Mouse (Mus musculus): ENCODE results near the gene Mybbp1a. TPM values are rescaled to one million over a fixed set of nuclear protein-coding genes. Genes with fewer than 3 reads are reported as not detected.
A peak's percentile ranks its signal among the peaks of the same experiment; 100 is the strongest.

Mybbp1a gene
- polyA plus RNA-seq, 1 experiment from 2014 or later: 144 TPM

- no peak overlapping the region for H3K9ac ChIP-seq
- no peaks in the 10 kb centered on the region for H3K9me3 ChIP-seq
- H3K4me1 ChIP-seq: peaks cover 55% of the 10 kb centered on the region
- H3K27ac ChIP-seq: peak overlapping the region; percentile 23; the same call in 1 of the 2 replicates
- no peaks in the 10 kb centered on the region for H3K27me3 ChIP-seq (replicated peaks)
- H3K4me2 ChIP-seq: no peak overlapping the region
- no peaks in the 10 kb centered on the region for H3K36me3 ChIP-seq
- H3K4me3 ChIP-seq (replicated peaks): no peak overlapping the region
- 0 out of 2 replicates have a peak, but pooled peaks have one; percentile 6 for ATAC-seq (ENCODE audit: insufficient read depth, low FRiP score, low read depth)
- WGBS: 63% methylated on average over 4 of the region's 4 CpGs
Observed at GRCm38 (mm10) chr11:72473540-72473939, 32.4 kb downstream of the Mybbp1a start.

GRCm38 (mm10) chr11:72474926-72475325, 33.8 kb downstream of the Mybbp1a start:
- Histone ChIP-seq H3K4me3 (replicated peaks) (no peak overlapping the region), H3K36me3 (no peaks in the 10 kb centered on the region), H3K27me3 (replicated peaks) (no peaks in the 10 kb centered on the region), H3K9ac (no peak overlapping the region), H3K4me2 (no peak overlapping the region), H3K9me3 (no peaks in the 10 kb centered on the region), H3K27ac (no peak overlapping the region), H3K4me1 (peaks cover 41% of the 10 kb centered on the region)
- WGBS: 86% methylated on average over 3 of the region's 3 CpGs
- 0 out of 2 replicates have a peak, but pooled peaks have one; percentile 10 for ATAC-seq (ENCODE audit: insufficient read depth, low FRiP score, low read depth)

- H3K27me3 ChIP-seq (replicated peaks): no peaks in the 10 kb centered on the region
- no peak for ATAC-seq (ENCODE audit: insufficient read depth, low FRiP score, low read depth)
- H3K36me3 ChIP-seq: no peaks in the 10 kb centered on the region
Observed at GRCm38 (mm10) chr11:72475408-72475807, 34.3 kb downstream of the Mybbp1a start.

GRCm38 (mm10) chr11:72476074-72476625, 35.0 kb downstream of the Mybbp1a start:
- Histone ChIP-seq H3K27me3 (replicated peaks) (no peaks in the 10 kb centered on the region), H3K9me3 (no peaks in the 10 kb centered on the region), H3K4me3 (replicated peaks) (no peak overlapping the region), H3K4me1 (peaks cover 35% of the 10 kb centered on the region), H3K4me2 (no peak overlapping the region), H3K27ac (0 out of 2 replicates have a peak overlapping the region, but pooled peaks have one; percentile 21), H3K9ac (no peak overlapping the region), H3K36me3 (no peaks in the 10 kb centered on the region)
- no peak for ATAC-seq (ENCODE audit: insufficient read depth, low FRiP score, low read depth)
- WGBS: 71% methylated on average over 7 of the region's 7 CpGs

More at GRCm38 (mm10) chr11:72475408-72475807, 34.3 kb downstream of the Mybbp1a start:
- H3K4me2 ChIP-seq: no peak overlapping the region
- H3K9ac ChIP-seq: no peak overlapping the region
- H3K4me3 ChIP-seq (replicated peaks): no peak overlapping the region
- H3K27ac ChIP-seq: peak overlapping the region; percentile 51; the same call in 1 of the 2 replicates
- peaks cover 36% of the 10 kb centered on the region for H3K4me1 ChIP-seq
- 69% methylated on average over 7 of the region's 7 CpGs for WGBS
- H3K9me3 ChIP-seq: no peaks in the 10 kb centered on the region

- WGBS: 33% methylated on average over 5 of the region's 5 CpGs
- peaks cover 35% of the 10 kb centered on the region for H3K4me1 ChIP-seq
- ATAC-seq (ENCODE audit: insufficient read depth, low FRiP score, low read depth): no peak
Observed at GRCm38 (mm10) chr11:72477182-72477581, 36.0 kb downstream of the Mybbp1a start.

GRCm38 (mm10) chr11:72477653-72478052, 36.5 kb downstream of the Mybbp1a start:
- Histone ChIP-seq H3K4me1 (peaks cover 35% of the 10 kb centered on the region), H3K27ac (peak overlapping the region; percentile 31; the same call in 1 of the 2 replicates), H3K4me3 (replicated peaks) (no peak overlapping the region), H3K27me3 (replicated peaks) (no peaks in the 10 kb centered on the region), H3K9me3 (no peaks in the 10 kb centered on the region), H3K9ac (no peak overlapping the region), H3K4me2 (no peak overlapping the region), H3K36me3 (no peaks in the 10 kb centered on the region)
- no peak for ATAC-seq (ENCODE audit: insufficient read depth, low FRiP score, low read depth)
- 70% methylated on average over 1 of the region's 1 CpGs for WGBS

More at GRCm38 (mm10) chr11:72477182-72477581, 36.0 kb downstream of the Mybbp1a start:
- no peak overlapping the region for H3K9ac ChIP-seq
- no peaks in the 10 kb centered on the region for H3K9me3 ChIP-seq
- peak overlapping the region; percentile 31; the same call in 1 of the 2 replicates for H3K27ac ChIP-seq
- H3K27me3 ChIP-seq (replicated peaks): no peaks in the 10 kb centered on the region
- H3K36me3 ChIP-seq: no peaks in the 10 kb centered on the region
- H3K4me3 ChIP-seq (replicated peaks): no peak overlapping the region
- no peak overlapping the region for H3K4me2 ChIP-seq

GRCm38 (mm10) chr11:72478228-72478627, 37.1 kb downstream of the Mybbp1a start:
- WGBS: 80% methylated on average over 6 of the region's 6 CpGs
- H3K9ac ChIP-seq: no peak overlapping the region
- H3K4me2 ChIP-seq: no peak overlapping the region
- H3K27me3 ChIP-seq (replicated peaks): no peaks in the 10 kb centered on the region
- no peaks in the 10 kb centered on the region for H3K36me3 ChIP-seq
- H3K9me3 ChIP-seq: no peaks in the 10 kb centered on the region
- H3K4me1 ChIP-seq: peaks cover 35% of the 10 kb centered on the region
- no peak overlapping the region for H3K4me3 ChIP-seq (replicated peaks)
- ATAC-seq (ENCODE audit: insufficient read depth, low FRiP score, low read depth): no peak
- peak overlapping the region; percentile 31; the same call in 1 of the 2 replicates for H3K27ac ChIP-seq

- no peaks in the 10 kb centered on the region for H3K9me3 ChIP-seq
- no peak for ATAC-seq (ENCODE audit: insufficient read depth, low FRiP score, low read depth)
- H3K4me2 ChIP-seq: no peak overlapping the region
- 82% methylated on average over 2 of the region's 2 CpGs for WGBS
- no peak overlapping the region for H3K9ac ChIP-seq
- peaks cover 25% of the 10 kb centered on the region for H3K4me1 ChIP-seq
- no peak overlapping the region for H3K27ac ChIP-seq
- no peaks in the 10 kb centered on the region for H3K27me3 ChIP-seq (replicated peaks)
- H3K4me3 ChIP-seq (replicated peaks): no peak overlapping the region
- H3K36me3 ChIP-seq: no peaks in the 10 kb centered on the region
Observed at GRCm38 (mm10) chr11:72479499-72479898, 38.3 kb downstream of the Mybbp1a start.

GRCm38 (mm10) chr11:72481313-72481712, 40.2 kb downstream of the Mybbp1a start:
- ATAC-seq (ENCODE audit: insufficient read depth, low FRiP score, low read depth): no peak
- peaks cover 15% of the 10 kb centered on the region for H3K4me1 ChIP-seq
- 66% methylated on average over 5 of the region's 5 CpGs for WGBS
- no peak overlapping the region for H3K27ac ChIP-seq
- H3K27me3 ChIP-seq (replicated peaks): no peaks in the 10 kb centered on the region
- H3K9me3 ChIP-seq: no peaks in the 10 kb centered on the region
- H3K4me3 ChIP-seq (replicated peaks): no peak overlapping the region
- no peaks in the 10 kb centered on the region for H3K36me3 ChIP-seq
- no peak overlapping the region for H3K9ac ChIP-seq
- H3K4me2 ChIP-seq: no peak overlapping the region

GRCm38 (mm10) chr11:72481952-72482351, 40.8 kb downstream of the Mybbp1a start:
- 78% methylated on average over 4 of the region's 4 CpGs for WGBS
- no peak for ATAC-seq (ENCODE audit: insufficient read depth, low FRiP score, low read depth)
- Histone ChIP-seq H3K27ac (no peak overlapping the region), H3K27me3 (replicated peaks) (no peaks in the 10 kb centered on the region), H3K4me2 (no peak overlapping the region), H3K9ac (no peak overlapping the region), H3K4me1 (peaks cover 12% of the 10 kb centered on the region), H3K4me3 (replicated peaks) (no peak overlapping the region), H3K36me3 (no peaks in the 10 kb centered on the region), H3K9me3 (no peaks in the 10 kb centered on the region)

GRCm38 (mm10) chr11:72484549-72484948, 43.4 kb downstream of the Mybbp1a start:
- no peak overlapping the region for H3K4me3 ChIP-seq (replicated peaks)

GRCm38 (mm10) chr11:72485157-72485556, 44.0 kb downstream of the Mybbp1a start:
- Histone ChIP-seq H3K36me3 (no peaks in the 10 kb centered on the region), H3K27me3 (replicated peaks) (peaks cover 20% of the 10 kb centered on the region), H3K9ac (no peak overlapping the region), H3K4me3 (replicated peaks) (no peak overlapping the region), H3K9me3 (no peaks in the 10 kb centered on the region), H3K4me2 (no peak overlapping the region), H3K27ac (no peak overlapping the region), H3K4me1 (peaks cover 11% of the 10 kb centered on the region)
- no peak for ATAC-seq (ENCODE audit: insufficient read depth, low FRiP score, low read depth)
- 68% methylated on average over 5 of the region's 5 CpGs for WGBS

More at GRCm38 (mm10) chr11:72484549-72484948, 43.4 kb downstream of the Mybbp1a start:
- Histone ChIP-seq H3K4me2 (no peak overlapping the region), H3K9ac (no peak overlapping the region), H3K36me3 (no peaks in the 10 kb centered on the region), H3K27ac (no peak overlapping the region), H3K9me3 (no peaks in the 10 kb centered on the region), H3K27me3 (replicated peaks) (peaks cover 20% of the 10 kb centered on the region), H3K4me1 (peaks cover 11% of the 10 kb centered on the region)
- WGBS: 42% methylated on average over 6 of the region's 6 CpGs
- no peak for ATAC-seq (ENCODE audit: insufficient read depth, low FRiP score, low read depth)

All from stomach, embryonic 15.5 days (tissue).